In the genomic region with DNA sequence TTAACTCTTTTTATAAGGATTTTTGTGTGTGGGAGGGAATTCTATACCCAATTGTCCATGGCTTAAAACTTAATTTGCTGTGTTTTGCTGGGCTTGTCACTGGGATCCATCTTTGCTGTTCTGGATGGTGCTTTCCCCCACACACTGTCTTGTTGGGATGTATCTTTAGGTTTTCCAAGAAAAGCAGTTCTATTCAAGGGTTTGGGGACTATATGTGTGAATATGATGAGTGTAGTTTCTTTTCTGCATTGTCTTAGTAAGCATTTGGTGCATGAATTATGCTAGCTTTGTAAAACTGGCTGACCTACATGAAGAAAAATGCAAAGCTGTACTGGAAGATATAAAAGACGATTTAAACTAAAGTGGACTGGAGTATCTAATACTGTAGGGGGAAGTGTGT, we compare ENCODE assay signal across 17 mouse cellular contexts.
"Had no signal": no experiment of that assay in that cellular context is flagged by ENCODE, and none has a peak within 500 bp of the region (broad histone marks: within the 10 kb centered on the region; RNA-seq: fewer than 3 reads in every experiment).

No protein-coding gene starts in this region.

- ATAC-seq: liver, embryonic 12.5 days; liver, postnatal 0 days; lung, postnatal 0 days; midbrain, embryonic 13.5 days; midbrain, embryonic 15.5 days; midbrain, embryonic 16.5 days had no signal

- DNase-seq: left cerebral cortex, postnatal 4 days; liver; liver, embryonic 13.5 days; liver, postnatal 0 days; lung, adult 18-20 months; lung, adult 2 months; lung, embryonic 14.5 days; lung, postnatal 10 days; lung, postnatal 14 days; lung, postnatal 36 days; lung, postnatal 4 days; midbrain, embryonic 14.5 days had no signal
